Mouse (Mus musculus) intestine, embryonic 16.5 days (tissue): ENCODE measurements around the gene Mymx. TPM values are rescaled to one million over a fixed set of nuclear protein-coding genes. Genes with fewer than 3 reads are reported as not detected.

Experiments
- ATAC-seq: fragments of 200-750 bp; cut with Nextera tagmentation; 2 replicates; pipeline ENCODE4 v1.8.0; 2017; ENCODE audit warnings: moderate TSS enrichment, moderate library complexity
- H3K27ac ChIP-seq: fragments of 300-500 bp; sonication (generic); 2 replicates; pipeline ENCODE4 v1.5.1; 2014; ENCODE audit warnings: mild to moderate bottlenecking, low read length
- H3K27me3 ChIP-seq: fragments of 300-500 bp; sonication (generic); replicated peaks from 2 replicates; pipeline ENCODE4 v1.6.1; 2014; ENCODE audit warnings: low read length, control low read depth, mixed read lengths; ENCODE audit not compliant: control insufficient read depth, insufficient read depth
- H3K36me3 ChIP-seq: fragments of 300-500 bp; sonication (generic); 2 replicates; pipeline ENCODE4 v1.6.1; 2014; ENCODE audit warnings: low read length, control low read depth; ENCODE audit not compliant: control insufficient read depth, insufficient read depth
- H3K4me1 ChIP-seq: fragments of 300-500 bp; sonication (generic); 2 replicates; pipeline ENCODE4 v1.6.1; 2014; ENCODE audit warnings: low read length, control low read depth, mixed read lengths; ENCODE audit not compliant: control insufficient read depth, insufficient read depth
- H3K4me2 ChIP-seq: fragments of 300-500 bp; sonication (generic); 2 replicates; pipeline ENCODE4 v1.6.1; 2014; ENCODE audit warnings: low read depth, low read length, control low read depth
- H3K4me3 ChIP-seq: fragments of 300-500 bp; sonication (generic); 2 replicates; pipeline ENCODE4 v1.5.1; 2014; ENCODE audit warnings: mild to moderate bottlenecking, low read length
- H3K9ac ChIP-seq: fragments of 300-500 bp; sonication (generic); 2 replicates; pipeline ENCODE4 v1.6.1; 2014; ENCODE audit warnings: low read depth, low read length
- H3K9me3 ChIP-seq: fragments of 300-500 bp; sonication (generic); 2 replicates; pipeline ENCODE4 v1.6.1; 2016; ENCODE audit warnings: low read length, control low read depth; ENCODE audit not compliant: control insufficient read depth
- WGBS: fragments of 180-500 bp; shearing (Covaris S2); extraction: QIAGEN DNeasy Blood & Tissue Kit; methylation state at CpG from one replicate; pipeline ENCODE4 v1.1.7; 2014; 5-methylcytosine and 5-hydroxymethylcytosine counted together
- polyA plus RNA-seq: library from polyadenylated mRNA; unstranded; fragments of >200 nt; fragmentation: Nextera tagmentation; extraction: Ambion mirVana; gene quantifications from 2 replicates; pipeline ENCODE4 v1.2.1, GENCODE M21; 2015

Gene Mymx
- polyA plus RNA-seq, 1 experiment from 2014 or later = 0.22 TPM

- H3K4me2 ChIP-seq = no peak overlapping the region
- H3K4me1 ChIP-seq = peaks cover 14% of the 10 kb centered on the region; the same call in 1 of the 2 replicates
- peak; percentile 14; the same call in 1 of the 2 replicates for ATAC-seq
- H3K36me3 ChIP-seq = no peaks in the 10 kb centered on the region
- peaks cover 27% of the 10 kb centered on the region for H3K27me3 ChIP-seq
- no peak overlapping the region for H3K4me3 ChIP-seq
- WGBS = 4% methylated on average over 8 of the region's 8 CpGs
- no peak overlapping the region for H3K9ac ChIP-seq
- no peak overlapping the region for H3K27ac ChIP-seq
- H3K9me3 ChIP-seq = no peaks in the 10 kb centered on the region
Observed at GRCm38 (mm10) chr17:45551816-45552451, 50.0 kb downstream of the Mymx start.

DNA sequence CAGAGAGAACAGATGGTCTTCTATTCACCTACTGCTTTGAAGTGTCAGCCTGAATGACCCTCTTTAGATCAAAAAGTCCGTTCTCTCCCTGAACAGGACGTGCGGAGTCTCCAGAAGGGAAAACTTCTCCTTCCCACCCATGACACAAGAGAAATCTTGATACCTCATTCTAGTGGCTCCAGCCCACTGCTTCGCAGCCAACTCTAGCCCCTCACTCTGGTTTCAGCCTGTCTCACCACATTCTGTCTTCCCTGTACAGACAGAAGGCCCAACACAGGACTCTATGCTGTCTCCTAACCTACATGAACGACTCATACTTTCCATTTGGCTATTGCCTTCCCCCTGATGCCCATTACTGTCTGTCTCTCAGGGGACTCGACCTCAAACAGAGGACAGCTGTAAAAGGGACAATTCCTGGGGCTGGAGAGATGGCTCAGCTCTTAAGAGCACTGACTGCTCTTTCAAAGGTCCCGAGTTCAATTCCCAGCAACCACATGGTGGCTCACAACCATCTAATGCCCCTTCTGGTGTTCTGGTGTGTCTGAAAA is 50.6 kb downstream of the Mymx start:
- no peak overlapping the region for H3K27ac ChIP-seq
- peaks cover 27% of the 10 kb centered on the region for H3K27me3 ChIP-seq
- H3K36me3 ChIP-seq = no peaks in the 10 kb centered on the region
- H3K4me3 ChIP-seq = no peak overlapping the region
- no peak overlapping the region for H3K9ac ChIP-seq
- H3K4me2 ChIP-seq = no peak overlapping the region
- H3K9me3 ChIP-seq = no peaks in the 10 kb centered on the region
- 56% methylated on average over 7 of the region's 7 CpGs for WGBS
- ATAC-seq = no peak
- peaks cover 8% of the 10 kb centered on the region; the same call in 1 of the 2 replicates for H3K4me1 ChIP-seq

Other genes with a start within 250 kb of the Mymx start
- gene Cdc5l, start 168.4 kb downstream of the Mymx start, polyA plus RNA-seq = 45.8 and 51.8 TPM in 2 replicates
- gene Spats1, start 126.7 kb downstream of the Mymx start, polyA plus RNA-seq = 0.23 and 0.27 TPM in 2 replicates
- 14.8 and 16.6 TPM in 2 replicates for gene Aars2, start 95.3 kb downstream of the Mymx start, polyA plus RNA-seq
- 0.20 and 0.47 TPM in 2 replicates for gene Tcte1, start 78.7 kb downstream of the Mymx start, polyA plus RNA-seq
- 2.2 and 2.5 TPM in 2 replicates for gene Tmem151b, start 52.4 kb downstream of the Mymx start, polyA plus RNA-seq
- 5.0 and 5.5 TPM in 2 replicates for gene Nfkbie, start 46.4 kb downstream of the Mymx start, polyA plus RNA-seq
- gene Slc35b2, start 38.2 kb downstream of the Mymx start, polyA plus RNA-seq = 132 and 136 TPM in 2 replicates
- 1,309 and 1,475 TPM in 2 replicates for gene Hsp90ab1, start 28.8 kb downstream of the Mymx start, polyA plus RNA-seq
- gene Slc29a1, start 2.5 kb downstream of the Mymx start, polyA plus RNA-seq = 73.4 and 83.1 TPM in 2 replicates
- gene Capn11, start 57.2 kb upstream of the Mymx start, polyA plus RNA-seq = 0.17 and 0.33 TPM in 2 replicates
- 149 and 154 TPM in 2 replicates for gene Mrpl14, start 84.2 kb upstream of the Mymx start, polyA plus RNA-seq
- gene Tmem63b, start 84.8 kb upstream of the Mymx start, polyA plus RNA-seq = 31.7 and 31.9 TPM in 2 replicates
- 0.76 TPM in 1 of 2 replicates, not detected in the other for gene 1600014C23Rik, start 131.7 kb upstream of the Mymx start, polyA plus RNA-seq